Mouse (Mus musculus): ENCODE data around the gene Mrm1. TPM values are rescaled to one million over a fixed set of nuclear protein-coding genes. Genes with fewer than 3 reads are reported as not detected.

Mrm1 gene
- polyA plus RNA-seq, 1 experiment from 2014 or later, result 14.9 TPM

DNA sequence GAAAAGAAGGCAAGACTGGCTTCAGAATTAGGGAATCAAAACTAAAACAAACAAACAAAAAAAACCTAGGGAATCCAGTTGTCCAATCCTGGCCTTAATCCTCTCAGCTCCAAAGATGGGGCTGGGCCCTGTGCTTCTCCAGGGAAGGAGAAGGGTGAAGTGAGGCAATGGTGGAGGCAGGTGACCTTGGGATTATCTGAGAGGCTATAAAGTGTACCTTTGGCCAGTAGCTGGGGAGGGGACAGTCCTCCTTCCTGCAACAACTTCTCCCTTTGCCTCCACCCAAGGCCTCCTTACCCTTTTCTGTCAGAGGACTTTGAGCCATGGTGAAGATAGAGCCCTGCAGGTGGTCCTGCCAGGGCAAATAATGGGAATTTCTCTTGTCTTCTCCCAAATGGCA, 8.2 kb upstream of the Mrm1 start:
- Histone ChIP-seq H3K4me1 (peaks cover 28% of the 10 kb centered on the region), H3K9me3 (no peaks in the 10 kb centered on the region), H3K36me3 (replicated peaks) (peaks cover 33% of the 10 kb centered on the region), H3K4me3 (peak overlapping the region; percentile 86), H3K27ac (no peak overlapping the region), H3K27me3 (ENCODE audit: poor library complexity, severe bottlenecking) (no peaks in the 10 kb centered on the region)
- DNase-seq (ENCODE audit: extremely low spot score, low spot score), result no peak

DNA sequence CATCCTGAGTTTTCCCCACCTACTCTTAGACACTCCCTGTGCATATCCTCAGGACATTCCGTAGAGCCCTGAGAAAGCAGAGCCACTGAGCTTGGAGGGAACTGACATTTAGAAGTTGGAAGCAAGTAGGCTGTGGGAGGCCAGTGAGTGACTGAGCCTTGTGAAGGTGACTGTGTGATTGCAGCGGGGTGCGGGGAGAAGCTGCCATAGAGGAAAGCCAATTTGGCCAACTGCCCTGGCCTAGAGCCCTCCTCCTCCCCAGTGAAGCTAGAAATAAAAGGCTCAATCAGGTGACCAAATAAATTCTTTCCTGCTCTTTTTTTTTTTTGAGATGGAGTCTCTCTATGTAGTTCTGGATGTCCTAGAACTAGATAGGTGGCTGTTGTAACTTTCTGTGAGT, 6.9 kb upstream of the Mrm1 start:
- Histone ChIP-seq H3K4me3 (0 out of 2 replicates have a peak overlapping the region, but pooled peaks have one; percentile 12), H3K4me1 (peaks cover 28% of the 10 kb centered on the region), H3K36me3 (replicated peaks) (peaks cover 27% of the 10 kb centered on the region), H3K9me3 (no peaks in the 10 kb centered on the region), H3K27ac (no peak overlapping the region), H3K27me3 (ENCODE audit: poor library complexity, severe bottlenecking) (no peaks in the 10 kb centered on the region)
- DNase-seq (ENCODE audit: extremely low spot score, low spot score), result no peak
- WGBS, result 81% methylated on average over 3 of the region's 3 CpGs

- WGBS, result 90% methylated on average over 10 of the region's 10 CpGs
Measured at GRCm38 (mm10) chr11:84825261-84825807, 6.0 kb upstream of the Mrm1 start.

DNA sequence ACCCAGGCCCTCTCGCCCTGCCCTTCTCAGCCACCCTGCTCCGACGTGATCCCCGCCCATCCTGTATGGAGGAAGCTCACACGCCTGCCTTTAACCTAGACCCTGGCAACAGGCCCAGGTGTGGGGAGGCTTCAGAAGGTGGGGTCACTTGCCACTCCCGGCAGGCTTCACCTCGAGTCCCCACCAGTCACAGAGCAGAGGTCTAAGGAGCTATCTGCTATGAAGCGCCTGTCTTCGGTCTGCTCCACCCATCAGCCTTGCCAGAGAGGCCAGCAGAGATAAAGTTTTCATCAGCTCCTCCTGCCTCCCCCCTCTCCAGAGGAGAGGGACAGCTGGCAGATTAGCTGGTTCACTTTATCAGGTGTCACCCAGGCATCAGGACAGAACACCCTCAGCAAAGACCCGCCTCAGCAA, 4.2 kb upstream of the Mrm1 start:
- no peaks in the 10 kb centered on the region for H3K27me3 ChIP-seq (ENCODE audit: poor library complexity, severe bottlenecking)
- H3K4me3 ChIP-seq, result 0 out of 2 replicates have a peak overlapping the region, but pooled peaks have one; percentile 14
- H3K9me3 ChIP-seq, result no peaks in the 10 kb centered on the region
- peaks cover 11% of the 10 kb centered on the region for H3K36me3 ChIP-seq (replicated peaks)
- H3K27ac ChIP-seq, result peak overlapping the region; percentile 58; the same call in 1 of the 2 replicates
- 77% methylated on average over 10 of the region's 10 CpGs for WGBS
- peaks cover 32% of the 10 kb centered on the region for H3K4me1 ChIP-seq
- DNase-seq (ENCODE audit: extremely low spot score, low spot score), result no peak

More at GRCm38 (mm10) chr11:84825261-84825807, 6.0 kb upstream of the Mrm1 start:
- Histone ChIP-seq H3K27ac (no peak overlapping the region), H3K4me1 (peaks cover 28% of the 10 kb centered on the region), H3K4me3 (no peak overlapping the region), H3K9me3 (no peaks in the 10 kb centered on the region), H3K36me3 (replicated peaks) (peaks cover 20% of the 10 kb centered on the region), H3K27me3 (ENCODE audit: poor library complexity, severe bottlenecking) (no peaks in the 10 kb centered on the region)
- DNase-seq (ENCODE audit: extremely low spot score, low spot score), result no peak

- H3K9me3 ChIP-seq, result no peaks in the 10 kb centered on the region
- no peak for DNase-seq (ENCODE audit: extremely low spot score, low spot score)
- peaks cover 11% of the 10 kb centered on the region for H3K36me3 ChIP-seq (replicated peaks)
- H3K4me1 ChIP-seq, result peaks cover 29% of the 10 kb centered on the region
- H3K4me3 ChIP-seq, result peak overlapping the region; percentile 14; the same call in 1 of the 2 replicates
- WGBS, result 82% methylated on average over 5 of the region's 5 CpGs
- no peaks in the 10 kb centered on the region for H3K27me3 ChIP-seq (ENCODE audit: poor library complexity, severe bottlenecking)
- peak overlapping the region; percentile 58 for H3K27ac ChIP-seq
Measured at GRCm38 (mm10) chr11:84822487-84822886, 3.2 kb upstream of the Mrm1 start.

DNA sequence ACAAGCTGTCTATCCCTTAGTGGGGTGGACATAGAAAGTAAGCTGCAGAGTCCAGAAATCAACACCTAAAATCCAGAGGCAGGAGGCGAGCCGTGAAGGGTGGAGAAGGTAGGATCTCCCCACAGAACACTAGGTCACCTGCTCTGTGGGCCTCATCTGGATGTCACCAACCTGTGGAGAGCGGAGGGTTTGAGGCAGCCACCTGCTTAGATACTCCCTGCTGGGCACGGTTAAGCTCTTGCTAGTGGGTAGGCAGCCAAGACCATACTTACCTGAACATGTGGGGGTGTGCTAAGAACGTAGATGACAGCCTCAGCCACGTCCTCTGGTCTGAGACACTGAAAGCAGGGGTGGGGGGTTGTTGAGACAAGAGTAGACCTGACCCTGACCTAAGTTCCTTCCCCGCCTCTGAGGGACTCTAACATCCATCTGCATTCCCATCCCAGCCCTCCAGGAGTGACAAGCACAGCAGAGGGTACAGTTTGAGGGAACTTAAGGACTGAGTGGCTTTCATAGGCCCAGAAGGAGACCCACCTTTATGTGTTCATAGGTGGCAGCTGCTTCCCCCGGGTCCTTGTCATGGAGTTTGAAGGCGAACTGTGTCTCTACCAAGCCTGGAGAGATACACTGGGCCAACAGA, 1.9 kb upstream of the Mrm1 start:
- no peak for DNase-seq (ENCODE audit: extremely low spot score, low spot score)
- Histone ChIP-seq H3K27ac (no peak overlapping the region), H3K36me3 (replicated peaks) (peaks cover 11% of the 10 kb centered on the region), H3K9me3 (no peaks in the 10 kb centered on the region), H3K4me1 (peaks cover 31% of the 10 kb centered on the region), H3K4me3 (no peak overlapping the region), H3K27me3 (ENCODE audit: poor library complexity, severe bottlenecking) (no peaks in the 10 kb centered on the region)
- 88% methylated on average over 9 of the region's 9 CpGs for WGBS

DNA sequence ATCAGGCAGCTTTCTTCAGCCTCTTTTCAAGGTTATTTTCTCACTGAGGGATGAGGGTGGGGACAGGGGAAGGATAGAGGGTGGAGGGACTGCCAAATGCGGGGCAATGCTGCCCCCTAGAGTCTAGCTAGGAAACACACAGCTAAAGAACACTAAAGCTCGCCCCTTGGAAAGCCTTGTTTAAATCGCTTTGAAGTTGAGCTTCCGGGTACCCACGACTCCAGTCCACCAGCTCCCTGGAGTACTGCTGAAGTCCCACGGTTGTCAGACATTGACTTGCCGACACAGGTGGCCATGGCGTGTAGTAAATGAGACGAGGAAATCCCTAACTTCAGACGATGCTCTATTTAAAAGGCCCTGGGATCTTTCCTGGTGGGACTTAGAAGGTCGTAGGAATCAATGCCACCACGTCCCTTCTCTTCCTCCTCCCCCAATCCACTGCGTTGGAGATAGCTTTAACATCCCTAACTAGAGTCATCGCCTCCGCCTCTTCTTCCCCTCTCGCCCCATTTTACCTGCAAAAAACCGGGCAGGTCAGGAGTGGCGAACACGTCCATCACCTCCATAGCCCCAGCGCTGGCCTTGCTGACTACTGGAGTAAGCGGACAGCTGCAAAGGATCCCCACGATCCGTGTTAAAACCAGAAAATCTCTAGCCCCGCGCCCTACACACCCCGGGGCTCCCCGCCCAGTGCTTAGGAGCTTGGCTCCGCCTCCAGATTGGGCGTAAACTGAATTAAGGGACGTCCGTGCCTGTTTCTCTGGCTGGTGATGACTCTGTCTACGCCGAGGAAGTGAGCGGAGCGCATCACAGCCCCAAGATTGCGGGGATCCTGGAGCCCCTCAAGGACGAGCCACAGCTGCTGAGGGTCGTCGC, 992 bp downstream of the Mrm1 start:
- under 1% methylated on average over 39 of the region's 39 CpGs for WGBS
- peaks cover 33% of the 10 kb centered on the region for H3K4me1 ChIP-seq
- H3K9me3 ChIP-seq, result no peaks in the 10 kb centered on the region
- H3K27me3 ChIP-seq (ENCODE audit: poor library complexity, severe bottlenecking), result no peaks in the 10 kb centered on the region
- peak; percentile 58 for DNase-seq (ENCODE audit: extremely low spot score, low spot score)
- peaks cover 11% of the 10 kb centered on the region for H3K36me3 ChIP-seq (replicated peaks)
- H3K4me3 ChIP-seq, result peak overlapping the region; percentile 85
- H3K27ac ChIP-seq, result peak overlapping the region; percentile 90

- Histone ChIP-seq H3K36me3 (replicated peaks) (peaks cover 8% of the 10 kb centered on the region), H3K4me1 (peaks cover 29% of the 10 kb centered on the region), H3K9me3 (no peaks in the 10 kb centered on the region), H3K4me3 (no peak overlapping the region), H3K27ac (no peak overlapping the region), H3K27me3 (ENCODE audit: poor library complexity, severe bottlenecking) (no peaks in the 10 kb centered on the region)
- DNase-seq (ENCODE audit: extremely low spot score, low spot score), result no peak
- 82% methylated on average over 6 of the region's 6 CpGs for WGBS
Measured at GRCm38 (mm10) chr11:84817362-84817761, 2.0 kb downstream of the Mrm1 start.

GRCm38 (mm10) chr11:84813724-84814510, 5.4 kb downstream of the Mrm1 start:
- WGBS, result 59% methylated on average over 13 of the region's 13 CpGs
- Histone ChIP-seq H3K9me3 (no peaks in the 10 kb centered on the region), H3K4me1 (peaks cover 19% of the 10 kb centered on the region), H3K27me3 (ENCODE audit: poor library complexity, severe bottlenecking) (no peaks in the 10 kb centered on the region), H3K27ac (no peak overlapping the region), H3K36me3 (replicated peaks) (0 out of 2 replicates have a peak, but pooled peaks cover 3% of the 10 kb centered on the region), H3K4me3 (no peak overlapping the region)
- peak; percentile 82 for DNase-seq (ENCODE audit: extremely low spot score, low spot score)

DNA sequence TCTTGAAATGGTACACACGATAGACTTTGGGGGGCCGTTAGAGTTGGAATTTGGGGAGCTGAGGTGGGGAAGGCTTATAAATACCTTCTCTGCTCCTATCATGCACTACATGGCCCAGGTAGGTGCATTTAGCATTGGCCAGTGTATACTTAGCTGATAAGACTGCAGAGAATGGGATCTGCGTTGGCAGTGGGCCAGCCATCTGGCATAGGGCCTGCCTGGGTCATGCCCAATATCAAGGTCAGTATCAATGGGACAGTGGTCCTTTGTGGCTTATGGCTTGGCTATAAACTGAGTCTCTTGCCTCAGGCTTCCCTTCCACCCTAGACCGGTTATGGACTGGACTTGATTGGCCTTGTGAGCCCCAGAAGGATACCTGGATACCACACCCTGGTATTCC, 14.9 kb downstream of the Mrm1 start:
- Histone ChIP-seq H3K4me3 (no peak overlapping the region), H3K27ac (no peak overlapping the region), H3K4me1 (no peaks in the 10 kb centered on the region), H3K9me3 (no peaks in the 10 kb centered on the region), H3K27me3 (ENCODE audit: poor library complexity, severe bottlenecking) (no peaks in the 10 kb centered on the region), H3K36me3 (replicated peaks) (no peaks in the 10 kb centered on the region)
- 94% methylated on average over 4 of the region's 4 CpGs for WGBS
- DNase-seq (ENCODE audit: extremely low spot score, low spot score), result no peak

DNA sequence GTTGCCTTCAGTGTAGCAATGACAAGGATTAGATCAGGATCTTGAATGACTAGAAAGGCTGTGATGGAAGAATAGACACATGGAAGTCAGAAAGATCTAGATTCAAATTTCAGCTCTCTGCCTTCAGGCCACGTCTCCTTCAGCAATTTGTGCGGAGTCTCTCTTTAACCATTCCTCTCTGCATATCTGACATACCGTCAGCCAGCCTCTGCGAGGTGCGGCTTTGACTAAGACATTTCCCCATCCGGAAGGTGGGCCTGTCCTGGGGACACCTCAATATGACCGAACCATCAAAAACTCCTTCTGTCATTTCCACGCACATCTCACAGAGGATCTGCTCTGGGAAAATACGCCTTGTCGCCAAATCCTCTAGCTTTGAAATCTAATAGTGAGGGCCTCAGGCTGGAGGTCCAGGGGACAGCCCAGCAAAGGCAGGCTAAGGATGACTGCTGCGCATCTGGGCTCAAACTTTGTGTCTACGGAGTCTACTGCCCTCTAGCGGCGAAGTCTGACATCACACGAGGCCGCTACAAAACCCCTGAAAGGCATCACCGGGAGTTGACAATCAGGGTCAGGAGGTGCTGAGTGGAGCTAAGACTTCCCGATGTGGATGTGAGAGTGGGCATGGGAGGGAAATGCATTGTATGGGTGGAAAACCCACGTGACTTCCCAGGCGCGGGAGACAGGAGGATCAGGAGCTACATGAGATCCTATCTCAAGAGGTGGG, 21.5 kb downstream of the Mrm1 start:
- Histone ChIP-seq H3K36me3 (replicated peaks) (no peaks in the 10 kb centered on the region), H3K27me3 (ENCODE audit: poor library complexity, severe bottlenecking) (peaks cover 44% of the 10 kb centered on the region), H3K27ac (no peak overlapping the region), H3K9me3 (no peaks in the 10 kb centered on the region), H3K4me1 (peaks cover 21% of the 10 kb centered on the region), H3K4me3 (no peak overlapping the region)
- DNase-seq (ENCODE audit: extremely low spot score, low spot score), result peak; percentile 86
- 20% methylated on average over 21 of the region's 21 CpGs for WGBS

DNA sequence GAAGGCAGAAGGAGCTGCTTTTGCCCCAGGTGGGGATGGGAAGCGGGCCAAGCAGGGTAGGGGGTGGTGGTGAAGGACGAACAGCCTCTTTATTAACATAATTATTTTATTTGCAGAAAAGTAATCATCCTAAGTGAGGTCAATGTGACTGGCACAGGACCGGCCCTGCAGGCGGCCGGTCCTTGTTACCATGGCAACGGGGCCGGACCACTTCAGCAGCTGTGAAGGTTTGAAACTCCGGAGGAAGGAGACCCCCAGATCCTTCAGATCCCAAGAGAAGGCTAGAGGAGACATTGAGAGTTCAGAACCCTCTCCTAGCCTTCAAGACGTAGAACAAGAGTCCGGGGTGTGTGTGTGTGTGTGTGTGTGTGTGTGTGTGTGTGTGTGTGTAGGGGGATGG, 22.3 kb downstream of the Mrm1 start:
- Histone ChIP-seq H3K4me1 (peaks cover 21% of the 10 kb centered on the region), H3K4me3 (no peak overlapping the region), H3K36me3 (replicated peaks) (no peaks in the 10 kb centered on the region), H3K9me3 (no peaks in the 10 kb centered on the region), H3K27me3 (ENCODE audit: poor library complexity, severe bottlenecking) (peaks cover 51% of the 10 kb centered on the region), H3K27ac (no peak overlapping the region)
- no peak for DNase-seq (ENCODE audit: extremely low spot score, low spot score)
- 43% methylated on average over 10 of the region's 10 CpGs for WGBS

All from forebrain, embryonic 10.5 days (tissue).